Mouse (Mus musculus) embryonic fibroblast, embryonic 13.5 days (primary cell): Measurements from ENCODE around the gene Cldn15.

ENCODE experiments used
- CTCF ChIP-seq: IDR thresholded peaks from 2 replicates; pipeline ENCODE4 v1.5.1; 2011; ENCODE audit warnings: mild to moderate bottlenecking, control low read depth, low read length, moderate library complexity, borderline replicate concordance; ENCODE audit not compliant: insufficient read depth
- POLR2A ChIP-seq: IDR thresholded peaks from 2 replicates; pipeline ENCODE4 v1.6.1; 2011; ENCODE audit warnings: low read depth, mild to moderate bottlenecking, control low read depth, low read length, moderate library complexity

GRCm38 (mm10) chr5:137015913-137016312 lies 49.5 kb downstream of the Cldn15 start:
- TF ChIP-seq CTCF (no peak), POLR2A (no peak)
